Mouse (Mus musculus) liver, embryonic 14.5 days (tissue): ENCODE measurements at regions not wholly inside any gene's neighbourhood (a gene's known extent, or its start where the extent isn't known, plus 50 kb on each side); places are given as distances from the start of the nearest gene placed in this dataset.

Source experiments
- ATAC-seq: fragments of 200-750 bp; cut with Nextera tagmentation; 2 replicates; pipeline ENCODE4 v1.8.0; 2017; ENCODE audit warnings: moderate number of reproducible peaks, mild to moderate bottlenecking, moderate library complexity; ENCODE audit not compliant: insufficient read depth
- DNase-seq, 3 experiments: peaks; one replicate each; pipeline ENCODE4 v3.0.0-alpha.2; 2012 to 2013; ENCODE audit warnings: low read depth in 3 of 3, low spot score in 3 of 3
- H3K27ac ChIP-seq: fragments of 300-500 bp; sonication (generic); 2 replicates; pipeline ENCODE4 v1.5.1; 2014; ENCODE audit warnings: moderate library complexity, mild to moderate bottlenecking, control low read depth, inconsistent platforms
- H3K27me3 ChIP-seq: fragments of 300-500 bp; sonication (generic); 2 replicates; pipeline ENCODE4 v1.6.1; 2014; ENCODE audit warnings: mild to moderate bottlenecking, low read length, moderate library complexity; ENCODE audit not compliant: control insufficient read depth, insufficient read depth
- H3K36me3 ChIP-seq: fragments of 300-500 bp; sonication (generic); replicated peaks from 2 replicates; pipeline ENCODE4 v1.6.1; 2014; ENCODE audit warnings: low read depth; ENCODE audit not compliant: control insufficient read depth, insufficient read depth
- H3K4me1 ChIP-seq, 2 experiments: fragments of 200-500 bp in 1 of 2; fragments of 300-500 bp in 1 of 2; sonication (generic) in 1 of 2; replicated peaks; 2 replicates each; pipeline ENCODE4 v1.6.1; 2012 to 2014; ENCODE audit warnings: antibody characterized with exemption in 1 of 2, inconsistent platforms in 1 of 2, low read length in 1 of 2; ENCODE audit not compliant: control insufficient read depth in 2 of 2, insufficient read depth in 2 of 2
- H3K4me2 ChIP-seq: fragments of 300-500 bp; sonication (generic); 2 replicates; pipeline ENCODE4 v1.6.1; 2014; ENCODE audit warnings: low read depth, mild to moderate bottlenecking, control low read depth, moderate library complexity
- H3K4me3 ChIP-seq, 2 experiments: fragments of 200-500 bp in 1 of 2; fragments of 300-500 bp in 1 of 2; sonication (generic) in 1 of 2; 2 replicates each; pipeline ENCODE4 v1.5.1; 2012 to 2014; ENCODE audit warnings: low read depth in 2 of 2, low read length in 2 of 2, mild to moderate bottlenecking in 2 of 2, control low read depth in 1 of 2, inconsistent platforms in 1 of 2, moderate library complexity in 1 of 2; ENCODE audit not compliant: insufficient read depth in 1 of 2
- H3K9ac ChIP-seq: fragments of 300-500 bp; sonication (generic); replicated peaks from 2 replicates; pipeline ENCODE4 v1.6.1; 2014; ENCODE audit warnings: mild to moderate bottlenecking, control low read depth, moderate library complexity
- H3K9me3 ChIP-seq: fragments of 300-500 bp; sonication (generic); 2 replicates; pipeline ENCODE4 v1.6.1; 2016; ENCODE audit warnings: low read length, mixed read lengths; ENCODE audit not compliant: control insufficient read depth
- CTCF ChIP-seq: IDR thresholded peaks from 2 replicates; pipeline ENCODE4 v1.5.1; 2016; ENCODE audit warnings: antibody characterized with exemption, low read depth, control low read depth
- EP300 ChIP-seq: IDR thresholded peaks from 2 replicates; pipeline ENCODE4 v1.6.1; 2016; ENCODE audit warnings: antibody characterized with exemption, low read depth
- WGBS: fragments of 180-500 bp; shearing (Covaris S2); extraction: QIAGEN DNeasy Blood & Tissue Kit; methylation state at CpG from one replicate; pipeline ENCODE4 v1.1.7; 2014; ENCODE audit not compliant: insufficient replicate concordance; 5-methylcytosine and 5-hydroxymethylcytosine counted together

- Histone ChIP-seq H3K9ac (no peak overlapping the region), H3K27me3 (no peaks in the 10 kb centered on the region), H3K36me3 (no peaks in the 10 kb centered on the region), H3K4me1 (no peaks in the 10 kb centered on the region), H3K4me2 (no peak overlapping the region), H3K27ac (no peak overlapping the region), H3K4me3 (no peak overlapping the region), H3K9me3 (no peaks in the 10 kb centered on the region)
- DNase-seq (no peak), ATAC-seq (no peak)
- 21% methylated on average over 6 of the region's 6 CpGs for WGBS
- TF ChIP-seq EP300 = no peak
- no peak for TF ChIP-seq CTCF
These were observed 369.4 kb upstream of the Nrsn1 start for GRCm38 (mm10) chr13:25639522-25640291.

GRCm38 (mm10) chr13:25629466-25629865, 359.2 kb upstream of the Nrsn1 start:
- no peak for DNase-seq
- 57% methylated on average over 4 of the region's 4 CpGs for WGBS
- ATAC-seq = no peak

GRCm38 (mm10) chr13:25617578-25617977, 347.3 kb upstream of the Nrsn1 start:
- H3K36me3 ChIP-seq = no peaks in the 10 kb centered on the region
- TF ChIP-seq EP300 (no peak), CTCF (no peak)
- no peak overlapping the region for H3K27ac ChIP-seq
- H3K4me1 ChIP-seq = no peaks in the 10 kb centered on the region
- DNase-seq = no peak
- no peak overlapping the region for H3K9ac ChIP-seq
- H3K27me3 ChIP-seq = no peaks in the 10 kb centered on the region
- H3K4me2 ChIP-seq = no peak overlapping the region
- no peak for ATAC-seq
- WGBS = 63% methylated on average over 4 of the region's 4 CpGs
- H3K9me3 ChIP-seq = no peaks in the 10 kb centered on the region
- no peak overlapping the region for H3K4me3 ChIP-seq

More at GRCm38 (mm10) chr13:25629466-25629865, 359.2 kb upstream of the Nrsn1 start:
- Histone ChIP-seq H3K4me2 (no peak overlapping the region), H3K27me3 (no peaks in the 10 kb centered on the region), H3K27ac (no peak overlapping the region), H3K9me3 (no peaks in the 10 kb centered on the region), H3K4me1 (no peaks in the 10 kb centered on the region), H3K9ac (no peak overlapping the region), H3K4me3 (no peak overlapping the region), H3K36me3 (no peaks in the 10 kb centered on the region)
- TF ChIP-seq CTCF = no peak
- no peak for TF ChIP-seq EP300

GRCm38 (mm10) chr13:25611986-25612385, 341.7 kb upstream of the Nrsn1 start:
- ATAC-seq (no peak), DNase-seq (no peak)
- Histone ChIP-seq H3K4me1 (no peaks in the 10 kb centered on the region), H3K27me3 (no peaks in the 10 kb centered on the region), H3K9me3 (no peaks in the 10 kb centered on the region), H3K9ac (no peak overlapping the region), H3K4me2 (no peak overlapping the region), H3K4me3 (no peak overlapping the region), H3K27ac (no peak overlapping the region), H3K36me3 (no peaks in the 10 kb centered on the region)
- TF ChIP-seq CTCF (no peak), EP300 (no peak)
- 42% methylated on average over 4 of the region's 4 CpGs for WGBS

GRCm38 (mm10) chr13:25609641-25610040, 339.3 kb upstream of the Nrsn1 start:
- ATAC-seq = no peak
- Histone ChIP-seq H3K4me3 (no peak overlapping the region), H3K27ac (no peak overlapping the region), H3K36me3 (no peaks in the 10 kb centered on the region), H3K9ac (no peak overlapping the region), H3K9me3 (no peaks in the 10 kb centered on the region), H3K27me3 (no peaks in the 10 kb centered on the region), H3K4me2 (no peak overlapping the region), H3K4me1 (no peaks in the 10 kb centered on the region)
- no peak for DNase-seq
- WGBS = 65% methylated on average over 4 of the region's 4 CpGs
- TF ChIP-seq CTCF = no peak
- TF ChIP-seq EP300 = no peak
